Mouse (Mus musculus) neural tube, postnatal 0 days (tissue): ENCODE measurements around the gene Bcl2a1c. TPM values are rescaled to one million over a fixed set of nuclear protein-coding genes. Genes with fewer than 3 reads are reported as not detected.

Experiments used
- polyA plus RNA-seq: library from polyadenylated mRNA; unstranded; fragments of >200 nt; fragmentation: Nextera tagmentation; extraction: Ambion mirVana; gene quantifications from 2 replicates; pipeline ENCODE4 v1.2.1, GENCODE M21; 2015

The Bcl2a1c gene
- not detected in 2 replicates for polyA plus RNA-seq

DNA sequence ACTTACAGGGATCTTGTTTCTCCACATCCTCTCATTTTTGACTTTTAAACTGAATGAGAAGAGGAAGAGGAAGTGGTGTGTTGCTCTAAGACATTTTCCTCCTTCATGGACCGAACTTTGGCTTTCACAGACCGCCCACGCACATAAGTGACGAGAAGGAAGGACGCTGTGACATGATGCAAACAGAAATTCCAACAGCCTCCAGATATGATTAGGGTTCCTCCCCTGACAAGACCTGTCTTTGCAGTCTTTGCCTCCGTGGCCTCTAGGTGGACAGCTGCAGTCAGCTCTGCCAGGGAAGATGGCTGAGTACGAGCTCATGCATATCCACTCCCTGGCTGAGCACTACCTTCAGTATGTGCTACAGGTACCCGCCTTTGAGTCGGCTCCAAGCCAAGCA is at the start of gene Bcl2a1c:
Gene Bcl2a1c (plus strand): TSS at position 281 of the 400 bp plus-strand sequence.

Other genes with a start within 250 kb of the Bcl2a1c start
- 37.8 and 39.9 TPM in 2 replicates for gene Crtap, start 60.5 kb downstream of the Bcl2a1c start, polyA plus RNA-seq
- 32.8 and 34.0 TPM in 2 replicates for gene Glb1, start 70.9 kb downstream of the Bcl2a1c start, polyA plus RNA-seq
- gene Tmppe, start 71.0 kb downstream of the Bcl2a1c start, polyA plus RNA-seq = 6.1 and 6.8 TPM in 2 replicates
- gene Ccr4, start 174.8 kb downstream of the Bcl2a1c start, polyA plus RNA-seq = not detected in 2 replicates
- gene C130032M10Rik, start 185.6 kb downstream of the Bcl2a1c start, polyA plus RNA-seq = not detected in 2 replicates
- 0.20 and 0.26 TPM in 2 replicates for gene Trim71, start 234.2 kb downstream of the Bcl2a1c start, polyA plus RNA-seq